Mouse (Mus musculus): Measurements from ENCODE around the gene Ildr1.

Gene Ildr1

GRCm38 (mm10) chr16:36693818-36694413 is at the start of gene Ildr1:
TSS of gene Ildr1 (plus strand) at chr16:36693978.
- DNase-seq (ENCODE audit: low spot score in 2 of 2), result no peak

GRCm38 (mm10) chr16:36645124-36645523 is 48.7 kb upstream of the Ildr1 start:
- no peak for DNase-seq (ENCODE audit: low spot score in 2 of 2)

DNA sequence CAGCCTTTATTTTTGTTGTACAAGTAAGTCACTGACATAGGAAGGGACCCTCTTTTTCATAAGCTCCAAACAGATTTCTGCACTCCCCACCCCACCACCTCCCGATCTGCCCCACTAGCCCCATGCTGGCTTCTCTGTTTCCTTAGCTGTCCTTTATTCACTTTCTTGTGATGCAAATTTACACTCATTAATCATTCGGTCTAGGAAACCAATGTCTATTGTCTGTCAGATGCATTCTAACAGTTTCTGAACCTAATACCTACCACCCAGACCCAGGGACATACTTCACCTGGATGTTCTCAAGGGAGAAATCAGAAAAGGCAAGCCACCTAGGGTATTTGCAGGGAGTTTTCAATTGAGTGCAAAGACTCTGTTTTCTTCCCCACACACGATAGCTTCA is 44.5 kb upstream of the Ildr1 start:
- no peak for DNase-seq (ENCODE audit: low spot score in 2 of 2)

- DNase-seq (ENCODE audit: low spot score in 2 of 2), result no peak
Observed at GRCm38 (mm10) chr16:36650511-36650910, 43.3 kb upstream of the Ildr1 start.

- DNase-seq (ENCODE audit: low spot score in 2 of 2), result no peak
Observed at GRCm38 (mm10) chr16:36651174-36651766, 42.5 kb upstream of the Ildr1 start.

DNA sequence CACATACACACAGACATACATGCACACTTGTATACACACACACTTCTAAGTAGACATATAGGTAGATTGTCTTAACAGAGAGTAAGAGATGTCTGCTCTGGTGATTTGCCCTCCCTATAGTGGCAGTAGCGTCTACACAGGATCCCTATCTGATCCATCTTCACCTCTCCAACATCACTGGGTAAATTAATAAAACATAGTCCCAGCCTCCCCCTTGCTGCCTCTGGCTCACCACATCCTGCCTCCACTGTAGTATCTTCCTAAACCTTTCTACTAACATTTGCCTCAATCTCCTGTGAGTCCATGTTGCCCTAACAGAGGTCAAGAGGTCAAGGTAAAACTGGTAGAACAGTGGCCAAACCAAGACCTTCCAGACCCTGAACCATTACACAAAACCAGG is 38.6 kb upstream of the Ildr1 start:
- no peak for DNase-seq (ENCODE audit: low spot score in 2 of 2)

DNA sequence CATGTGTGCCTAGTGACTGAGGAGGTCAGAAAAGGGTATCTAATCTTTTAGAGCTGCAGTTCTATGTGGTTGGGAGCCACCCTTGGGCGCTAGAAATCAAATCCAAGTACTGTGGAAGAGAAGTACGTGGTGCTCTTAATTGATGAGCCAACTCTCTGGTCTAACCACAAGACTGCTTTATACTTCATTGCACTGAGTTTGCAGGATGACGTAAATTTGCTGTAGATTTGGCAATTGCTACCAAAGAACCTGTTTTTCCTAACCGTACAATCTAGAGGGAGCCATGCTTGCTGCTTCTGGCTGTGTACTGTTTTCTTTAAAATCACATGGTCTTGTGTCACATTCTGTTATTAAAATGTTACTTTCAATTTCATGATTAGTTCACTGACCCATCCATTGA is 37.9 kb upstream of the Ildr1 start:
- DNase-seq (ENCODE audit: low spot score in 2 of 2), result no peak

GRCm38 (mm10) chr16:36661330-36661729 is 32.4 kb upstream of the Ildr1 start:
- DNase-seq (ENCODE audit: low spot score in 2 of 2), result no peak

- no peak for DNase-seq (ENCODE audit: low spot score in 2 of 2)
Observed at GRCm38 (mm10) chr16:36663484-36663883, 30.3 kb upstream of the Ildr1 start.

DNA sequence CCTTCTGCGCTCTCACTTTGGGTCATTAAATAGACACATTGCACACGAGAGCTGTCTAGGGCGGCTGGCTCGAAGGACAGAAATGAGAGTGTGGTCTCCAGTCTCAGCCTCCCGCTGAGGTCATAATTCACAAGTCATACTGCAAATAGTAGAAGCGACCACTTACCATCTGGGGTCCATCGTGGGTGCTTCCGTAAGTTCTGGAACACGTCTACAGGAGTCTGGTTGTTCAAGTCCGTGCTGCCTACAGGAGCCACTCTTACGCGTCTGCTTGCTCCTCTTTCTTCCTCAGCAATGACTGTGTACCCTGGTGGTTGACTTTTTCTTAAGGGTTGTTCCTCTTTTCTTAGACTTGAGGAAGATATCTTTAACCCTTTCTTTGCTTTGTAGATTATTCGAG is 28.0 kb upstream of the Ildr1 start, which contains the start of gene Cd86:
Gene Cd86 (minus strand): TSS at position 300 of the 400 bp plus-strand sequence.
- no peak for DNase-seq (ENCODE audit: low spot score in 2 of 2)

- no peak for DNase-seq (ENCODE audit: low spot score in 2 of 2)
Observed at GRCm38 (mm10) chr16:36666448-36667017, 27.2 kb upstream of the Ildr1 start.

DNA sequence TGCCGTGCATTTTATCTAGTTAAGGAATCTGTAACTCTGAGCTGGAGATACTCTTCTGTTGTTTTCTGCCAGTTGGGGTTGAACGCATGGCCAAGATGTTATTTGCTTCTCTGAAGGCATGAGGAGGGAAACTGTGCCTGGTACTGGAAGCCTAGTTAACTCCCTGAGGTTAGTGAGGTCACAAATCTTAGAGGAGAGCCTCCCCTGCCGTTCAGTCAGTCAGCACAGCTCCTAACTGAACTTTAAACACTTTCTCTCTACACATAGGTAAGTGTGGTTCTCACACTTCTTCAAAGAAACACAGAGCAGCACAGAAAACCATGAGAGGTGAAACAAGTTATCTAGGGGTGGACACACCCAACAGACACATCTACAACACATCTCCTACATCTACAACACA is 23.2 kb upstream of the Ildr1 start:
- no peak for DNase-seq (ENCODE audit: low spot score in 2 of 2)

- DNase-seq (ENCODE audit: low spot score in 2 of 2), result no peak
Observed at GRCm38 (mm10) chr16:36673196-36673595, 20.6 kb upstream of the Ildr1 start.

- DNase-seq (ENCODE audit: low spot score in 2 of 2), result no peak
Observed at GRCm38 (mm10) chr16:36674457-36675204, 19.1 kb upstream of the Ildr1 start.

- DNase-seq (ENCODE audit: low spot score in 2 of 2), result no peak
Observed at GRCm38 (mm10) chr16:36675304-36675703, 18.5 kb upstream of the Ildr1 start.

DNA sequence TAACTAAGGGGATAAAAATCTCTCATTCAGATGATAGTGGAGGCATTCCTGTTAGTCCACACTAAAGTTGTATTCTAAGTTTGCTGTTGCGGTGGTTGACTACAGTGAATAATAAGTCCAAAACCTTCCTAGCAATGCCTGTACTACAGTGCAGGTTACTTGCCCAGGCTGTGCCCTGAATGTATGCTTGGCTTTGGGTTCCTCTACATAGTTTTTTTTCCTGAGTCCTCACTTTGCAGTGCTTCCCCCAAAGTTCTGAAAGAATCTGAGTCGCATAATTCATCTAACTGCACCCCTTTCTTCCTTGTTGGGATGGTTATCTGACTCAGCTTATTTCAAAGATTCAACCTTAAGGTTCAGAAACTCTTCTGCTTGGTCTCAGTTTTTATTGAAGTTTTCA is 17.9 kb upstream of the Ildr1 start:
- no peak for DNase-seq (ENCODE audit: low spot score in 2 of 2)

DNA sequence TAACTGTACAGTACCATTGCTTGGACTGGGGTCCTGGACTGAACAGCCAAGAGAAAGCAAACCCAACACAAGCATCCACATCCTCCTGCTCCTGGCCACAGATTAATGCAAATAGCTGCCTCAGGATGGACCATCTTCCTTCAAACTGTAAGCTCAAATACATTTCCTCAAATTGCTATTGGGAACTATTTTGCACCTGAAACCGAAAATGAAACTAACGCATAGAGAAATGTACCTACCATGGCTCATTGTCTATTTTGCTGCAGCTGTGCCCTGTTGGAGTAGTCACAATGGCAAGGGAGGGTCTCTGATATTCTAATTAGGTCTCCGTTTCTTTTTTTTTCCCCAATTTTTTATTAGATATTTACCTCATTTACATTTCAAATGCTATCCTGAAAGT is 11.9 kb upstream of the Ildr1 start:
- no peak for DNase-seq (ENCODE audit: low spot score in 2 of 2)

- DNase-seq (ENCODE audit: low spot score in 2 of 2), result no peak
Observed at GRCm38 (mm10) chr16:36684325-36684918, 9.4 kb upstream of the Ildr1 start.

DNA sequence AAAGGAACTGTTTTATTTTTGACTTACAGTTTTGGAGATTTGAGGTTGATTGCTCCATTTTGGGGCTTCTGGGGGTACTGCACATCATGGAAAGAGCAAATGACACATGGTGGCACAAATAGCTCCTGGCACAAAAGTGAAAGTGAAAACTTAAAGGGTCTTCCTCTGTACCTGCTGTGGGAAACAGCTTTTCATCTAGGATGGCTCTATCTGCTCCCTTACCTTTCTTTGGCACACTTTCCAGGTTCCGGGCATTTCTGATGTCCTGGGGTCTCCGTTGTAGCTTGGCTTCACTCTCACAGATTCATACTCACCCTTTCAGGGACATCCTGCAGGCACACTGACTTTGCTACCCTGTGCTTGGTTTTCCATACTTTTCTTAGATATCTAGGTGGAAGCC is 5.7 kb upstream of the Ildr1 start:
- no peak for DNase-seq (ENCODE audit: low spot score in 2 of 2)

DNA sequence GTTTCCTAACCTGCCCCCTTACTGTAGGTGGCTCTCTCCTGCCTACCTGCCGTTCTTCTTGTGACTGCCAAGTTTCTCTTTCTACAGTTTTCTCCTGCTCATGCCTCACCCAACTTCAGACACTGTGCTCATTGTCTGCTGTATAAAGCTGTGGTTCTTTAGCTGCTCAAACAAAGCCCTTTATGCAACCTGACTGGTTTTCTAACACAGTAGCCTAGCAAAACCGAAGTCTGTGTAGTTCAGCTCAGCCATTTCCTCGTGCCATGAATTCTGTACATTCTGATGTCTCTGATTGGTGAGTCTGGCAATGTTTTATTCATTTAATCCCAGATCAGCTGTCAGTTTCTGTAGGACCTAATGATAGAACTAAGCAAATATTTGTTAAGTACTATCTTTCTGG is 2.3 kb upstream of the Ildr1 start:
- no peak for DNase-seq (ENCODE audit: low spot score in 2 of 2)

- no peak for DNase-seq (ENCODE audit: low spot score in 2 of 2)
Observed at GRCm38 (mm10) chr16:36694798-36695290, 1.1 kb downstream of the Ildr1 start.

DNA sequence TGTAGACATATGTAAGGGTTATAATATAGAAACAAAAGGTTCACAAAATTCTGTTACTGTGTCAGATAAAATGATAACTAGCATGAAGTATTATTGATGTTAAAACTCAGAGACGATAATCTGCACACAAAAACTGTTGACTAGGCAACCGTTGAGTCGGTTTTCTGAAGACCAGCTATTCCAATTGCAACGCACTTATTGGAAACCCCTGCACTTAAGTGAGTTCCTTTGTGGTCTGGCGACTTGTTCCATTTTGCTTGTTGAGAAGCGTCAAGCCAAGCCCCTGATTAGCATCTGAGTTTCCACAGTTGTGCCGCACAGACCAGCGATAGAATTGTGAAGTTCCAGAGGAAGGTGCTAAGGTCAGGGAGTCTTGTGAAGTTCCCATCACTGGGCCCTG is 3.6 kb downstream of the Ildr1 start:
- DNase-seq (ENCODE audit: low spot score in 2 of 2), result no peak

All from right cerebral cortex, postnatal 36 days (tissue).